Mouse (Mus musculus) heart, adult 2 months (tissue): Measurements from ENCODE around the gene Blm. TPM values are rescaled to one million over a fixed set of nuclear protein-coding genes. Genes with fewer than 3 reads are reported as not detected.

Experiments used
- DNase-seq, 2 experiments: peaks; one replicate each; pipeline ENCODE4 v3.0.0; 2021
- H3K27ac ChIP-seq: fragments of 200-600 bp; 2 replicates; pipeline ENCODE4 v1.8.1; 2022
- H3K27me3 ChIP-seq: fragments of 200-500 bp; 2 replicates; pipeline ENCODE4 v1.6.1; 2012; ENCODE audit warnings: mild to moderate bottlenecking, low read length, inconsistent platforms, mixed read lengths; ENCODE audit not compliant: control insufficient read depth, insufficient read depth
- H3K36me3 ChIP-seq: fragments of 200-500 bp; 2 replicates; pipeline ENCODE4 v1.6.1; 2012; ENCODE audit warnings: low read length, inconsistent platforms; ENCODE audit not compliant: control insufficient read depth, insufficient read depth
- H3K4me1 ChIP-seq: fragments of 200-500 bp; 2 replicates; pipeline ENCODE4 v1.6.1; 2011; ENCODE audit warnings: low read length; ENCODE audit not compliant: control insufficient read depth, insufficient read depth
- H3K4me3 ChIP-seq: fragments of 200-600 bp; 2 replicates; pipeline ENCODE4 v1.8.1; 2022
- H3K79me2 ChIP-seq: fragments of 200-500 bp; replicated peaks from 2 replicates; pipeline ENCODE4 v1.6.1; 2012; ENCODE audit warnings: mild to moderate bottlenecking, inconsistent platforms, low read length, moderate library complexity, mixed read lengths; ENCODE audit not compliant: control insufficient read depth, insufficient read depth
- H3K9ac ChIP-seq: fragments of 200-500 bp; 2 replicates; pipeline ENCODE4 v1.6.1; 2012; ENCODE audit warnings: low read depth, mild to moderate bottlenecking, control low read depth, inconsistent platforms, low read length, mixed read lengths
- CTCF ChIP-seq: fragments of 200-600 bp; IDR thresholded peaks from 2 replicates; pipeline ENCODE4 v1.8.1; 2022; ENCODE audit warnings: antibody characterized with exemption, mild to moderate bottlenecking, moderate library complexity
- EP300 ChIP-seq: fragments of 200-500 bp; IDR thresholded peaks from 2 replicates; pipeline ENCODE4 v1.6.1; 2011; ENCODE audit warnings: low read depth, low read length, control low read depth; ENCODE audit not compliant: insufficient read depth
- POLR2A ChIP-seq: fragments of 200-500 bp; IDR thresholded peaks from 2 replicates; pipeline ENCODE4 v1.6.1; 2011; ENCODE audit warnings: mild to moderate bottlenecking, low read depth, low read length, control low read depth; ENCODE audit not compliant: insufficient read depth
- WGBS: fragments of 180-500 bp; shearing (Covaris S2); methylation state at CpG from one replicate; pipeline ENCODE4 v1.1.7; 2018; 5-methylcytosine and 5-hydroxymethylcytosine counted together
- intact Hi-C: fragments of 180-260 bp; cut with DNase I; formaldehyde crosslinking; loops from one replicate; pipeline ENCODE4 v1.15.1; 2025
- polyA plus RNA-seq: library from polyadenylated mRNA; depleted of rRNA; stranded (reverse); fragments of >200 nt; gene quantifications from 2 replicates; pipeline ENCODE4 v1.2.3, GENCODE M21; 2012
- total RNA-seq, 2 experiments: library from RNA; stranded (reverse); gene quantifications; 2 replicates each; pipeline ENCODE4 v1.2.3; 2021

The Blm gene
- total and polyA plus RNA-seq, 3 experiments, result 0.59 to 1.3 (median 0.91) TPM

GRCm38 (mm10) chr7:80576626-80577025 lies 41.7 kb upstream of the Blm start:
- no peak for DNase-seq
- no peaks in the 10 kb centered on the region for H3K27me3 ChIP-seq
- H3K9ac ChIP-seq, result no peak overlapping the region
- no peaks in the 10 kb centered on the region for H3K36me3 ChIP-seq
- no peaks in the 10 kb centered on the region for H3K79me2 ChIP-seq
- intact Hi-C loops, result no loop called here
- no peak for TF ChIP-seq EP300
- TF ChIP-seq POLR2A, result no peak
- TF ChIP-seq CTCF, result no peak
- no peak overlapping the region for H3K4me3 ChIP-seq
- WGBS, result 81% methylated on average over 3 of the region's 3 CpGs
- H3K27ac ChIP-seq, result no peak overlapping the region
- peaks cover 1% of the 10 kb centered on the region; the same call in 1 of the 2 replicates for H3K4me1 ChIP-seq

- Histone ChIP-seq H3K9ac (no peak overlapping the region), H3K4me1 (peaks cover 1% of the 10 kb centered on the region; the same call in 1 of the 2 replicates), H3K79me2 (no peaks in the 10 kb centered on the region), H3K36me3 (no peaks in the 10 kb centered on the region), H3K27me3 (no peaks in the 10 kb centered on the region), H3K4me3 (no peak overlapping the region), H3K27ac (no peak overlapping the region)
- WGBS, result 53% methylated on average over 9 of the region's 9 CpGs
- TF ChIP-seq POLR2A (no peak), EP300 (no peak), CTCF (no peak)
- DNase-seq, result no peak
- intact Hi-C loops, result no loop called here
These were observed 40.8 kb upstream of the Blm start for GRCm38 (mm10) chr7:80575750-80576149.

DNA sequence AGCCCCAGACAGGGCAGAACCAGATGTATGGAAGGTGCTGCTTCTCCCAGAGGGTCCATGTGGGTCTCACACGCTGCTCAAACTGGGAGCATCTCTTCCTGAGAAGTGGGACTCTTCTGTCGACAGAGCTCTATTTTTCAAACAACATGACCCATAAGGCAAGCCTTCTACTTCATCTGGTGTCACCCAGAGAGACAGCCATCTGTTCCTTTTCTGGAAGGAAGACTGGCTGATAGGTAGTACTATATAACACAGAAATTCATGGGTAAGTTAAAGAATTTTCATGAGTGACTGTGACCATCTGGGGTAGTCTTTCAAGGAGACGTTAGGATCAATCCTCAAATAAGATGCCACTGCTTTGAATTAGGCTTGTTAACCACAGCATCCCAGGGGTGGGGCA lies 38.2 kb upstream of the Blm start:
- H3K9ac ChIP-seq, result no peak overlapping the region
- intact Hi-C loops, result loop anchor here (5.0 kb wide), 1 partner anchor 101 kb away; no protein-coding TSS in a partner anchor
- H3K27ac ChIP-seq, result no peak overlapping the region
- no peak for DNase-seq
- no peak overlapping the region for H3K4me3 ChIP-seq
- WGBS, result 68% methylated on average over 3 of the region's 3 CpGs
- H3K4me1 ChIP-seq, result no peaks in the 10 kb centered on the region
- no peaks in the 10 kb centered on the region for H3K27me3 ChIP-seq
- no peaks in the 10 kb centered on the region for H3K36me3 ChIP-seq
- H3K79me2 ChIP-seq, result no peaks in the 10 kb centered on the region
- no peak for TF ChIP-seq CTCF
- TF ChIP-seq EP300, result no peak
- no peak for TF ChIP-seq POLR2A

GRCm38 (mm10) chr7:80567982-80568381 lies 33.1 kb upstream of the Blm start:
- H3K4me3 ChIP-seq, result no peak overlapping the region
- WGBS, result 87% methylated on average over 8 of the region's 8 CpGs
- no peaks in the 10 kb centered on the region for H3K27me3 ChIP-seq
- H3K79me2 ChIP-seq, result no peaks in the 10 kb centered on the region
- TF ChIP-seq EP300 (no peak), POLR2A (no peak), CTCF (no peak)
- no peaks in the 10 kb centered on the region for H3K36me3 ChIP-seq
- no peak overlapping the region for H3K27ac ChIP-seq
- intact Hi-C loops, result no loop called here
- H3K9ac ChIP-seq, result no peak overlapping the region
- no peak for DNase-seq
- no peaks in the 10 kb centered on the region for H3K4me1 ChIP-seq

DNA sequence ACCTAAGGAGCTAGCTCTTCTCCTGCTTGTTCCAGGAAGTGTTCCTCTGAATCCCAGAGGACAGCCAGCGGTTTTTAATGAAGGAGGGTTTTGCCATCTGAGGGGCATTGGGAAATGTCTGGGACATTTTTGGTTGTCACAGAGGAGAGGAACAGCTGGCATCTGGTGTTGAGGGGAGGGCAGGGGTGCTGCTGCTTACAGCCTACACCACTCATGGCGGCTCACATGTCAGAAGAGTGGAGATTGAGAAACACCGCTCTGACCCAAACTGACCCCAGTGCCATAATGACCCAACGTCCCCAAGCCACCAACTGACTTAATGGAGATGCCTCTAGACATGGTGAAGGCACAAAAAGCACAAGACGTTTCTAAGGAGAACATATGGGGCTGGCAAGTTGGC lies 27.0 kb upstream of the Blm start:
- intact Hi-C loops, result no loop called here
- WGBS, result 70% methylated on average over 5 of the region's 5 CpGs

DNA sequence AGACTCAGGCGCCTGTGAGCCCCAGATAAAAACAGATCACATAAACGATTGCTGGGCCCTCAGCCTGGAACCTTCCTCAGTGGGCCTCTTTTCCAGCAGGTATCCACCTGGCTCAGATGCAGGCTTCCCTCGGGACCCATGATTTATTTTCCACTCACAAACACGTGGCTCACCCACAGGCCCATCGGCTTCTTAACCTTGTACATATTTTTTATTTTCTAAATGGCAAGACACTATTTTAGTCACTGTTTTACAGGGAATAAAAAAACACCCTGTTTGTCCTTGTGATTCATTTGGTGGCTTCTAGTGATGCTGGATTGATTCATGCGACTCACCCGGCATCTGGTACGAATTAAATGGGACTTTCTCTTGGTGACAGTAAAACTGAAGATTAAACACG lies 26.4 kb upstream of the Blm start:
- H3K4me3 ChIP-seq, result no peak overlapping the region
- no peak overlapping the region for H3K27ac ChIP-seq
- no peaks in the 10 kb centered on the region for H3K79me2 ChIP-seq
- H3K27me3 ChIP-seq, result no peaks in the 10 kb centered on the region
- TF ChIP-seq CTCF (no peak), POLR2A (no peak), EP300 (no peak)
- H3K36me3 ChIP-seq, result no peaks in the 10 kb centered on the region
- H3K9ac ChIP-seq, result no peak overlapping the region
- DNase-seq, result no peak
- H3K4me1 ChIP-seq, result peaks cover 3% of the 10 kb centered on the region; the same call in 1 of the 2 replicates
- 71% methylated on average over 9 of the region's 9 CpGs for WGBS
- intact Hi-C loops, result no loop called here

More for the DNA sequence above, 27.0 kb upstream of the Blm start:
- Histone ChIP-seq H3K9ac (no peak overlapping the region), H3K79me2 (no peaks in the 10 kb centered on the region), H3K4me1 (no peaks in the 10 kb centered on the region), H3K27me3 (no peaks in the 10 kb centered on the region), H3K4me3 (no peak overlapping the region), H3K27ac (no peak overlapping the region), H3K36me3 (no peaks in the 10 kb centered on the region)
- DNase-seq, result no peak
- TF ChIP-seq EP300, result no peak
- TF ChIP-seq CTCF, result no peak
- no peak for TF ChIP-seq POLR2A
